Mouse (Mus musculus): ENCODE measurements around the gene Gm20388.

Gm20388 gene

GRCm38 (mm10) chr8:120388246-120388645 lies 477.6 kb downstream of the Gm20388 start:
- no peak for DNase-seq (ENCODE audit: low read depth, low spot score)

GRCm38 (mm10) chr8:120390598-120390997 lies 480.0 kb downstream of the Gm20388 start:
- no peak for DNase-seq (ENCODE audit: low read depth, low spot score)

- DNase-seq (ENCODE audit: low read depth, low spot score): no peak
Observed at GRCm38 (mm10) chr8:120391856-120392255, 481.2 kb downstream of the Gm20388 start.

- DNase-seq (ENCODE audit: low read depth, low spot score): no peak
Observed at GRCm38 (mm10) chr8:120393085-120393484, 482.4 kb downstream of the Gm20388 start.

GRCm38 (mm10) chr8:120393871-120394275 lies 483.2 kb downstream of the Gm20388 start:
- DNase-seq (ENCODE audit: low read depth, low spot score): no peak

GRCm38 (mm10) chr8:120395892-120396291 lies 485.3 kb downstream of the Gm20388 start:
- no peak for DNase-seq (ENCODE audit: low read depth, low spot score)

- DNase-seq (ENCODE audit: low read depth, low spot score): no peak
Observed at GRCm38 (mm10) chr8:120396756-120397155, 486.1 kb downstream of the Gm20388 start.

GRCm38 (mm10) chr8:120397444-120398411 lies 487.1 kb downstream of the Gm20388 start:
- DNase-seq (ENCODE audit: low read depth, low spot score): no peak

- DNase-seq (ENCODE audit: low read depth, low spot score): no peak
Observed at GRCm38 (mm10) chr8:120399212-120399934, 488.7 kb downstream of the Gm20388 start.

- DNase-seq (ENCODE audit: low read depth, low spot score): no peak
Observed at GRCm38 (mm10) chr8:120401216-120401615, 490.6 kb downstream of the Gm20388 start.

- DNase-seq (ENCODE audit: low read depth, low spot score): no peak
Observed at GRCm38 (mm10) chr8:120401712-120402111, 491.1 kb downstream of the Gm20388 start.

GRCm38 (mm10) chr8:120403606-120404269 lies 493.1 kb downstream of the Gm20388 start:
- DNase-seq (ENCODE audit: low read depth, low spot score): no peak

- peak; percentile 52 for DNase-seq (ENCODE audit: low read depth, low spot score)
Observed at GRCm38 (mm10) chr8:120404609-120405036, 494.0 kb downstream of the Gm20388 start.

- DNase-seq (ENCODE audit: low read depth, low spot score): no peak
Observed at GRCm38 (mm10) chr8:120406008-120406632, 495.5 kb downstream of the Gm20388 start.

- DNase-seq (ENCODE audit: low read depth, low spot score): peak; percentile 44
Observed at GRCm38 (mm10) chr8:120407701-120408240, 497.1 kb downstream of the Gm20388 start.

- no peak for DNase-seq (ENCODE audit: low read depth, low spot score)
Observed at GRCm38 (mm10) chr8:120408241-120409215, 497.9 kb downstream of the Gm20388 start.

GRCm38 (mm10) chr8:120409371-120410013 lies 498.9 kb downstream of the Gm20388 start:
- DNase-seq (ENCODE audit: low read depth, low spot score): no peak

GRCm38 (mm10) chr8:120411059-120411458 lies 500.4 kb downstream of the Gm20388 start:
- DNase-seq (ENCODE audit: low read depth, low spot score): no peak

GRCm38 (mm10) chr8:120411862-120412261 lies 501.2 kb downstream of the Gm20388 start:
- no peak for DNase-seq (ENCODE audit: low read depth, low spot score)

All from c-Kit-negative CD71-positive TER-119-positive erythroid progenitor cells, embryonic 14.5 days (primary cell).